Mouse (Mus musculus): ENCODE data around the gene Raly. TPM values are rescaled to one million over a fixed set of nuclear protein-coding genes. Genes with fewer than 3 reads are reported as not detected.

The Raly gene
- polyA plus RNA-seq (2015; fragmentation: Nextera tagmentation; extraction: Ambion mirVana): 21.8 and 23.0 TPM in 2 replicates

GRCm38 (mm10) chr2:154790656-154791483, at the start of gene Raly, which contains the start of gene a:
Gene Raly, plus strand, starts transcription at chr2:154791096.
Gene a, plus strand, starts transcription at chr2:154791402.
- Histone ChIP-seq H3K4me3 (ENCODE audit: low read depth, low read length) (peak within 1 kb of the TSS; percentile 100), H3K27me3 (ENCODE audit: control insufficient read depth, insufficient read depth, low read depth, low read length) (no peaks in the 10 kb centered on the region), H3K4me1 (ENCODE audit: control insufficient read depth, low read depth, low read length) (peaks cover 57% of the 10 kb centered on the region), H3K9ac (ENCODE audit: low read depth, low read length) (peak within 1 kb of the TSS; percentile 100), H3K4me2 (ENCODE audit: low read depth, low read length) (peak within 1 kb of the TSS; percentile 90), H3K36me3 (ENCODE audit: control insufficient read depth, insufficient read depth) (peaks cover 7% of the 10 kb centered on the region), H3K27ac (ENCODE audit: low read length) (peak within 1 kb of the TSS; percentile 97), H3K9me3 (replicated peaks; ENCODE audit: control insufficient read depth, low read length) (no peaks in the 10 kb centered on the region)
- ATAC-seq (ENCODE audit: low read depth): peak; percentile 93
- under 1% methylated on average over 64 of the region's 89 CpGs for WGBS (ENCODE audit: insufficient replicate concordance)

DNA sequence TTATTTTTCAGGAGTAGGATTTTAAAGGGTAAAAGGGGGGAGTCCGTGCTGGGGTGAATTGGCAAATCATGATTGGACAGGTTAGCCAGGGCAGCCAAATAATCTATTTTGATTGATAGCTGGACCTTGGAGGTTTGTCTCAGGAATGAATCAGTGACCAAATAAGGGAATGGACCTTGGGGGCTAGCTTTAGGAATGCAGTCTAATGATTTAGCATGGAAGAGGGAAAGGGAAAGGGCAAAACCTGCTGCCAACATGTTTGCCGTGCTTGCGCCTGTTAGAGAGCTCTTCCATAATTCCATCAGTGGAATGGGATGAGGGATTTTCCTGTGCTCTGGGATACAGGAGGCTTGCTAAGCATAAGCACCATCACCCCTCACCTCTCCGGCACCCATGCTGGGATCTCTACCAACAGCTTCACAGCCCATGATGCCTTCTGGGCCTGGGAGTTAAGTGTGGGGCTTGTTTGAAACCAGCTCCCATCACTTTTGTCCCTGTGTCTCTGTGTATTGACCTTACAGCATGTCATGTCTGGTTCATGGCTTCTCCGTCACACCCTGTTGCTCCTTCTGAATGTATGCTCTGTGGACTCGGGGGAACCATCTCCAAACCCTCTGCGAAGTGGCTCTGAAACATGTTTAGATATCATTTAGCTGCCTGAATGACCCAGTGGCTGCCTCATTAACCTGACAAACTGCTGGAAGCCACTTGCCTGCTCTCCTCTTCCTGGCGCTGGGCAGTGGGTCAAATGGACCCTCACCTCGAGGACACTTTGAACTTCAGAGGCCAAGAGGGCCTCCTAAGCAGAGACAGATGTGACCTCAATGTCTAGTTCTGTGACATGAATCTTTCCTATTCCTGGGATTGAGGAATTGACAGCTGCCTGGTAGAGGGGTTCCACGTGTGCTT, 47.7 kb upstream of the Raly start:
- H3K4me2 ChIP-seq (ENCODE audit: low read depth, low read length): no peak overlapping the region
- H3K9ac ChIP-seq (ENCODE audit: low read depth, low read length): no peak overlapping the region
- 67% methylated on average over 10 of the region's 10 CpGs for WGBS (ENCODE audit: insufficient replicate concordance)
- H3K36me3 ChIP-seq (ENCODE audit: control insufficient read depth, insufficient read depth): no peaks in the 10 kb centered on the region
- H3K4me3 ChIP-seq (ENCODE audit: low read depth, low read length): no peak overlapping the region
- no peak for ATAC-seq (ENCODE audit: low read depth)
- H3K9me3 ChIP-seq (replicated peaks; ENCODE audit: control insufficient read depth, low read length): no peaks in the 10 kb centered on the region
- H3K27me3 ChIP-seq (ENCODE audit: control insufficient read depth, insufficient read depth, low read depth, low read length): no peaks in the 10 kb centered on the region
- H3K27ac ChIP-seq (ENCODE audit: low read length): no peak overlapping the region
- no peaks in the 10 kb centered on the region for H3K4me1 ChIP-seq (ENCODE audit: control insufficient read depth, low read depth, low read length)

- H3K9ac ChIP-seq (ENCODE audit: low read depth, low read length): no peak overlapping the region
- no peaks in the 10 kb centered on the region for H3K27me3 ChIP-seq (ENCODE audit: control insufficient read depth, insufficient read depth, low read depth, low read length)
- ATAC-seq (ENCODE audit: low read depth): no peak
- H3K9me3 ChIP-seq (replicated peaks; ENCODE audit: control insufficient read depth, low read length): no peaks in the 10 kb centered on the region
- WGBS (ENCODE audit: insufficient replicate concordance): 64% methylated on average over 4 of the region's 4 CpGs
- H3K36me3 ChIP-seq (ENCODE audit: control insufficient read depth, insufficient read depth): no peaks in the 10 kb centered on the region
- H3K4me2 ChIP-seq (ENCODE audit: low read depth, low read length): no peak overlapping the region
- no peak overlapping the region for H3K27ac ChIP-seq (ENCODE audit: low read length)
- H3K4me1 ChIP-seq (ENCODE audit: control insufficient read depth, low read depth, low read length): no peaks in the 10 kb centered on the region
- no peak overlapping the region for H3K4me3 ChIP-seq (ENCODE audit: low read depth, low read length)
These were observed 47.0 kb upstream of the Raly start for GRCm38 (mm10) chr2:154743915-154744314.

- H3K36me3 ChIP-seq (ENCODE audit: control insufficient read depth, insufficient read depth): no peaks in the 10 kb centered on the region
- no peak for ATAC-seq (ENCODE audit: low read depth)
- no peaks in the 10 kb centered on the region for H3K27me3 ChIP-seq (ENCODE audit: control insufficient read depth, insufficient read depth, low read depth, low read length)
- WGBS (ENCODE audit: insufficient replicate concordance): 55% methylated on average over 2 of the region's 2 CpGs
- H3K4me1 ChIP-seq (ENCODE audit: control insufficient read depth, low read depth, low read length): no peaks in the 10 kb centered on the region
- H3K9ac ChIP-seq (ENCODE audit: low read depth, low read length): no peak overlapping the region
- H3K4me2 ChIP-seq (ENCODE audit: low read depth, low read length): no peak overlapping the region
- no peak overlapping the region for H3K27ac ChIP-seq (ENCODE audit: low read length)
- H3K4me3 ChIP-seq (ENCODE audit: low read depth, low read length): no peak overlapping the region
- H3K9me3 ChIP-seq (replicated peaks; ENCODE audit: control insufficient read depth, low read length): no peaks in the 10 kb centered on the region
These were observed 42.5 kb upstream of the Raly start for GRCm38 (mm10) chr2:154748383-154748782.

DNA sequence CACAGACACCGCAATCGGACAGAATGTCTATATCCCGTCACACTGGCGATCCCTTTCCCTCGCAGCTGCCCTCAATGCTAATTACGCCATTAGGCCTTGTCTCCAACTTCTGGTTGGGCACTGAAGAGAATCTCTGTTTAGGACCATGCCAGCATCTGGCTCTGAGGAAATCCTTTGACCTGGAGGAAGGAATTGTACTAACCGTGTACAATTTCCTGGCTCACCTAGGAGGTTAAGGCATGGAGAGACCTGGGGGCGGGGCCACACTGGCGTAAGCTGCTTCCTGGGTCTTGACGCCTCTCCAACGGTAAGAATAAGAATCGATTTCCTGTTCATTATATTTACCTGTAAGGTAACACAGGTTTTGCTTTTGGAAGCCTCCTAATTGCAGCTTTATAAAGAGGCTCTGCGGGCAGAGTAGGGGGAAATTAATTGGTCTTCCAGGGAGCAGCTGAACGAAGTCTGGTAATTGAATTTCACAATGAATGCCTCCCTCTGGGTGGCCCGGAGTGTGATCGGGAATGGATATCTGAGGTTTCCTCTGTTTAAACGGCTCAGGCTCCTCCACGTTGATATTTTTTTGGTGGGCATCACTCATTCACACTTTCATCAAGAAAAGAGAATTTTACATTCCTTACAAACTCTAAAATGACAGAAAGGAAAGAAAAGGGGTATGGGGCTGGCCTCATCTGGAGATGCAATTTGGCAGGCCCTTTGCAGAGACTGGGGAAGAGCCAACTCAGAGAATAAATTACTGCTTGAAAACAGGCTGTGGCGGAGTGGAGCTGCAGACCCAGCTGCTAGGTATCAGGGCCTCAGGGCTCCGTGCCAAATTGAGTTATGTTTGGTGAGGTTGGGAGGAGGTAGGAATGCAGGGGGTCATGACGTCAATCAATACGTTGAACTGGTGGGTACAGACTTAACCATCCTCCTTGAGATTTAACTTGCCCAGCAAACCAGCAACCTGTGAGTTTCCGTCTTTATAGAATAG, 41.6 kb upstream of the Raly start:
- Histone ChIP-seq H3K36me3 (ENCODE audit: control insufficient read depth, insufficient read depth) (no peaks in the 10 kb centered on the region), H3K4me3 (ENCODE audit: low read depth, low read length) (no peak overlapping the region), H3K27ac (ENCODE audit: low read length) (no peak overlapping the region), H3K9ac (ENCODE audit: low read depth, low read length) (no peak overlapping the region), H3K27me3 (ENCODE audit: control insufficient read depth, insufficient read depth, low read depth, low read length) (no peaks in the 10 kb centered on the region), H3K4me2 (ENCODE audit: low read depth, low read length) (no peak overlapping the region), H3K4me1 (ENCODE audit: control insufficient read depth, low read depth, low read length) (no peaks in the 10 kb centered on the region), H3K9me3 (replicated peaks; ENCODE audit: control insufficient read depth, low read length) (no peaks in the 10 kb centered on the region)
- ATAC-seq (ENCODE audit: low read depth): no peak
- 70% methylated on average over 23 of the region's 23 CpGs for WGBS (ENCODE audit: insufficient replicate concordance)

GRCm38 (mm10) chr2:154751924-154752323, 39.0 kb upstream of the Raly start:
- no peak overlapping the region for H3K27ac ChIP-seq (ENCODE audit: low read length)
- WGBS (ENCODE audit: insufficient replicate concordance): 54% methylated on average over 8 of the region's 8 CpGs

DNA sequence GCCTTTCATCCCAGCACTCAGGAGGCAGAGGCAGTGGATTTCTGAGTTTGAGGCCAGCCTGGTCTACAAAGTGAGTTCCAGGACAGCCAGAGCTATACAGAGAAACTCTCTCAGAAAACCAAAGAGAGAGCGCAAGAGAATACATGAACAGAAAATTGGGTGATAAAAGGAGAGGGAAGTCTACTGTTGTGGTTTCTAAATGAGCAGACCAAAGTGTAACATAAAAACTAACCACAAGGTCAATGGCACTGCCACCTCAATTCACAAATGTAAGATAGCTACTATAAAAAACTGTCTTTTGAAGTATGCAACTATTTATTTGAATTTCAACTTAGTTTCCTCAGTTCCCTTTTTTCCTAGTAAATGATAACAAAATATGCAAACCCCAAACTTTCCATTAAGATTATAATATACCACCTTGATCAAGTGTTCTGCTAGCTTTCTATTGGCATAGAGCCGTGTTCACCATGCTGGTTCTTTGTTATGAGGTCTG, 36.8 kb upstream of the Raly start:
- no peaks in the 10 kb centered on the region for H3K9me3 ChIP-seq (replicated peaks; ENCODE audit: control insufficient read depth, low read length)
- WGBS (ENCODE audit: insufficient replicate concordance): 65% methylated on average over 2 of the region's 2 CpGs
- H3K36me3 ChIP-seq (ENCODE audit: control insufficient read depth, insufficient read depth): no peaks in the 10 kb centered on the region
- no peak overlapping the region for H3K4me3 ChIP-seq (ENCODE audit: low read depth, low read length)
- no peak overlapping the region for H3K4me2 ChIP-seq (ENCODE audit: low read depth, low read length)
- no peaks in the 10 kb centered on the region for H3K27me3 ChIP-seq (ENCODE audit: control insufficient read depth, insufficient read depth, low read depth, low read length)
- H3K27ac ChIP-seq (ENCODE audit: low read length): no peak overlapping the region
- H3K9ac ChIP-seq (ENCODE audit: low read depth, low read length): no peak overlapping the region
- peaks cover 2% of the 10 kb centered on the region; the same call in 1 of the 2 replicates for H3K4me1 ChIP-seq (ENCODE audit: control insufficient read depth, low read depth, low read length)
- no peak for ATAC-seq (ENCODE audit: low read depth)

More at GRCm38 (mm10) chr2:154751924-154752323, 39.0 kb upstream of the Raly start:
- peaks cover 2% of the 10 kb centered on the region; the same call in 1 of the 2 replicates for H3K4me1 ChIP-seq (ENCODE audit: control insufficient read depth, low read depth, low read length)
- H3K9me3 ChIP-seq (replicated peaks; ENCODE audit: control insufficient read depth, low read length): no peaks in the 10 kb centered on the region
- no peak overlapping the region for H3K9ac ChIP-seq (ENCODE audit: low read depth, low read length)
- H3K4me3 ChIP-seq (ENCODE audit: low read depth, low read length): no peak overlapping the region
- no peak for ATAC-seq (ENCODE audit: low read depth)
- no peaks in the 10 kb centered on the region for H3K36me3 ChIP-seq (ENCODE audit: control insufficient read depth, insufficient read depth)
- no peak overlapping the region for H3K4me2 ChIP-seq (ENCODE audit: low read depth, low read length)
- no peaks in the 10 kb centered on the region for H3K27me3 ChIP-seq (ENCODE audit: control insufficient read depth, insufficient read depth, low read depth, low read length)

- Histone ChIP-seq H3K4me1 (ENCODE audit: control insufficient read depth, low read depth, low read length) (peaks cover 2% of the 10 kb centered on the region; the same call in 1 of the 2 replicates), H3K9me3 (replicated peaks; ENCODE audit: control insufficient read depth, low read length) (no peaks in the 10 kb centered on the region), H3K27ac (ENCODE audit: low read length) (no peak overlapping the region), H3K27me3 (ENCODE audit: control insufficient read depth, insufficient read depth, low read depth, low read length) (no peaks in the 10 kb centered on the region), H3K4me2 (ENCODE audit: low read depth, low read length) (no peak overlapping the region), H3K4me3 (ENCODE audit: low read depth, low read length) (no peak overlapping the region), H3K36me3 (ENCODE audit: control insufficient read depth, insufficient read depth) (no peaks in the 10 kb centered on the region), H3K9ac (ENCODE audit: low read depth, low read length) (no peak overlapping the region)
- WGBS (ENCODE audit: insufficient replicate concordance): 59% methylated on average over 6 of the region's 6 CpGs
- no peak for ATAC-seq (ENCODE audit: low read depth)
These were observed 35.1 kb upstream of the Raly start for GRCm38 (mm10) chr2:154755791-154756190.

Data from liver, embryonic 16.5 days (tissue).